Mouse (Mus musculus) spleen, postnatal 36 days (tissue): ENCODE results near the gene Tmem198b.

Source experiments
- DNase-seq, 2 experiments: peaks; one replicate each; pipeline ENCODE4 v3.0.0; 2022; ENCODE audit warnings: low spot score in 2 of 2, mixed read lengths in 1 of 2

Tmem198b gene

GRCm38 (mm10) chr10:128801981-128802495 is 2.1 kb downstream of the Tmem198b start:
- DNase-seq, result no peak

- DNase-seq, result no peak
These were observed 5.5 kb downstream of the Tmem198b start for GRCm38 (mm10) chr10:128798676-128799075.

DNA sequence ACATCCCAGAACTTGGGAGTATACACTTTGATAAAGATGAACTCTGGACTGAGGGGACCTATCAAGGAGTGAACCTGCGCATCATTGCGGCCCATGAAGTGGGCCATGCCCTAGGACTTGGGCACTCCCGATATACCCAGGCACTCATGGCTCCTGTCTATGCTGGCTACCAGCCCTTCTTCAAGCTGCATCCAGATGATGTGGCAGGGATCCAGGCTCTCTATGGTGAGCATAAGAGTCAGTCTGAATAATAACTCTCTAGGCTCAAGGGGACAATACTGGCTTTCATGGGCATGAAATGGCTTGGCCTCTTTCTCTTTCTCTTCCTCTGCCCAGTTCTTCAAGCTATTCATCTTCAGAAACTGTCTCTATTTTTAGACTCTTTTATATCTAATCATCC is 8.6 kb downstream of the Tmem198b start:
- no peak for DNase-seq

DNA sequence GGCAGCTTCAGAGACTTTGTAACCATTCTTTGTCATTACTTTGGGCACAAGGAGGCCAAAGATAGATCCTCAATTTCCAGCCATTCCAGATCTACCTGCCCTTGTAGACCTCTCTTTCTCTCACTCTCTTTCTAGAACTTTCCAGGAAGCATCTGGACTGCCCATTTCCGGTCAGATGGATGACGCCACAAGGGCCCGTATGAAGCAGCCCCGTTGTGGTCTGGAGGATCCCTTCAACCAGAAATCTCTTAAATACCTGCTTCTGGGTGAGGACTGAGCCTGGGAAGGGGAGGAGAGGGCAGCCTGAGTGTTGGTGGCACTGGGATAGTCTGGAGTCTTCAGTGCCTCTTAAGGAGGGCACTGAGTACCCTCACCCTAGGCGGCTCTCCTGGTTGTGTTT is 9.8 kb downstream of the Tmem198b start:
- no peak for DNase-seq

- DNase-seq, result no peak
These were observed 10.9 kb downstream of the Tmem198b start for GRCm38 (mm10) chr10:128793258-128793657.

- no peak for DNase-seq
These were observed 12.1 kb downstream of the Tmem198b start for GRCm38 (mm10) chr10:128792041-128792440.

GRCm38 (mm10) chr10:128790398-128791124 is 13.6 kb downstream of the Tmem198b start, which contains the start of gene Mmp19:
Mmp19 (plus strand) TSS chr10:128790910.
- DNase-seq, result no peak

GRCm38 (mm10) chr10:128780200-128780599 is 24.0 kb downstream of the Tmem198b start:
- no peak for DNase-seq

- DNase-seq, result peak; percentile 40 to 50
These were observed 25.0 kb downstream of the Tmem198b start for GRCm38 (mm10) chr10:128779011-128779795.

GRCm38 (mm10) chr10:128778441-128778840 is 25.7 kb downstream of the Tmem198b start:
- no peak for DNase-seq

GRCm38 (mm10) chr10:128773685-128774084 is 30.5 kb downstream of the Tmem198b start:
- DNase-seq, result no peak

DNA sequence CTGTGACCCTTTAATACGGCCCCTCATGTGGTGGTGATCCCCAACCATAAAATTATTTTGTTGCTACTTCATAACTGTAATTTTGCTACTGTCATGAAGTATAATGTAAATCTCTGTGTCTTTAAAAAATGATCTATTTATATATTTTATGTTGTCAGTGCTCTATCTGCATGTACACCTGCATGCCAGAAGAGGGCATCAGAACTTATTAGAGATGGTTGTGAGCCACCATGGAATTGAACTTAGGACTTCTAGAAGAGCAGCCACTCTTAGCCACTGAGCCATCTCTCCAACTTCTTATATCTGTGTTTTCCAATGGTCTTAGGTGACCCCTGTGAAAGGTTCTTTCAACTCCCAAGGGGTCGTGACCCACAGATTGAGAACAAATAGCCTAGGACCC is 31.3 kb downstream of the Tmem198b start:
- DNase-seq, result no peak
